Mouse (Mus musculus) ES-Bruce4 (cell line): Measurements from ENCODE around the gene Cpeb1.

Experiments used
- CTCF ChIP-seq: IDR thresholded peaks from one replicate; pipeline ENCODE4 v1.8.1; 2011; ENCODE audit warnings: low read depth, low read length
- EP300 ChIP-seq: IDR thresholded peaks from 2 replicates; pipeline ENCODE4 v1.6.1; 2011; ENCODE audit warnings: low read depth, low read length; ENCODE audit not compliant: insufficient read depth
- POLR2A ChIP-seq: IDR thresholded peaks from one replicate; pipeline ENCODE4 v1.8.1; 2011; ENCODE audit warnings: low read length; ENCODE audit not compliant: insufficient read depth

GRCm38 (mm10) chr7:81304100-81304499, 151.2 kb downstream of the Cpeb1 start:
- TF ChIP-seq EP300 = no peak
- TF ChIP-seq CTCF = no peak
- no peak for TF ChIP-seq POLR2A
